Mouse (Mus musculus) yolk sac, embryonic 10.5 days (tissue): ENCODE data around the gene Stk11.

Experiments
- DNase-seq: peaks from one replicate; pipeline ENCODE4 v3.0.0-alpha.2; 2017; ENCODE audit warnings: low spot score

Gene Stk11

GRCm38 (mm10) chr10:80115290-80115943 is at the start of gene Stk11:
Gene Stk11, plus strand, starts transcription at chr10:80115803.
- peak; percentile 100 for DNase-seq

GRCm38 (mm10) chr10:80069251-80069650 is 46.4 kb upstream of the Stk11 start:
- no peak for DNase-seq

GRCm38 (mm10) chr10:80069948-80070450 is 45.6 kb upstream of the Stk11 start:
- no peak for DNase-seq

- peak; percentile 83 for DNase-seq
Observed at GRCm38 (mm10) chr10:80070837-80071515, 44.6 kb upstream of the Stk11 start.

GRCm38 (mm10) chr10:80071516-80071900 is 44.1 kb upstream of the Stk11 start:
- no peak for DNase-seq

GRCm38 (mm10) chr10:80072623-80073489 is 42.7 kb upstream of the Stk11 start:
- DNase-seq, result no peak

- no peak for DNase-seq
Observed at GRCm38 (mm10) chr10:80074813-80075601, 40.6 kb upstream of the Stk11 start.

- no peak for DNase-seq
Observed at GRCm38 (mm10) chr10:80075924-80076323, 39.7 kb upstream of the Stk11 start.

- no peak for DNase-seq
Observed at GRCm38 (mm10) chr10:80076386-80076785, 39.2 kb upstream of the Stk11 start.

- no peak for DNase-seq
Observed at GRCm38 (mm10) chr10:80077312-80077711, 38.3 kb upstream of the Stk11 start.

GRCm38 (mm10) chr10:80078366-80078765 is 37.2 kb upstream of the Stk11 start:
- DNase-seq, result no peak

- DNase-seq, result no peak
Observed at GRCm38 (mm10) chr10:80080396-80081070, 35.1 kb upstream of the Stk11 start.

GRCm38 (mm10) chr10:80081075-80081474 is 34.5 kb upstream of the Stk11 start:
- no peak for DNase-seq

GRCm38 (mm10) chr10:80084817-80085487 is 30.7 kb upstream of the Stk11 start:
- DNase-seq, result no peak

GRCm38 (mm10) chr10:80086847-80087246 is 28.8 kb upstream of the Stk11 start:
- DNase-seq, result no peak

GRCm38 (mm10) chr10:80087483-80087882 is 28.1 kb upstream of the Stk11 start:
- DNase-seq, result no peak

GRCm38 (mm10) chr10:80089146-80089545 is 26.5 kb upstream of the Stk11 start:
- peak; percentile 41 for DNase-seq

GRCm38 (mm10) chr10:80091527-80091926 is 24.1 kb upstream of the Stk11 start:
- no peak for DNase-seq

GRCm38 (mm10) chr10:80092690-80093089 is 22.9 kb upstream of the Stk11 start:
- DNase-seq, result no peak

- DNase-seq, result no peak
Observed at GRCm38 (mm10) chr10:80094085-80094484, 21.5 kb upstream of the Stk11 start.

- DNase-seq, result no peak
Observed at GRCm38 (mm10) chr10:80094684-80095083, 20.9 kb upstream of the Stk11 start.
